Mouse (Mus musculus): ENCODE results near the gene Acadl.

DNA sequence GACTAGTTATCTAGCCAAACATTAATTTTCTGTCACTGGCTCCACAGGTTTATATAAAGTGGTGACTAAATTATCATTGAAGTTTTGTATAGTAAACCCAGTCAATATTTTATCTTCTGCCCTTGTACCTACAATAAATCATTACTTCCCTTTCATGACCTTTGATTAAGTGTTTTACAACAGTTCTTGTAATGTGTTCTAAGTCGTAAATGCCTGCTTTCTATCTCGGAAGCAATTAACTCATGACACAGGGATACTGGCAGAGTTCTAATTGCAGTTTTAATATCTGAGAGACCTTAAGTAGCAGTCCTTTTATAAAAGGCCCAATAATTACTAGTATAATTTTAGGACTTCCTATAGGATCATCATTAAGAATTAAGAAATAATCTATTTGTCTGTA is 17.1 kb upstream of the Acadl start:
- TF ChIP-seq CTCF (IDR thresholded peaks at IDR 0.05) (no peak), EP300 (IDR thresholded peaks at IDR 0.05) (no peak)

Measured in lung, postnatal 0 days (tissue).